24 mouse cellular contexts compared by ENCODE assay signal in genomic region chr7:34537122-34537521, GRCm38 (mm10).
DNase-seq lines count a peak whose midpoint lies in the region; ATAC-seq and TF ChIP-seq lines count a peak whose summit lies in the region.
"Had no signal": no experiment of that assay in that cellular context is flagged by ENCODE, and none has a peak within 500 bp of the region (broad histone marks: within the 10 kb centered on the region; RNA-seq: fewer than 3 reads in every experiment).

No protein-coding gene starts in this region.

- peak overlapping the region; percentile 77 for H3K27ac ChIP-seq in forebrain, embryonic 10.5 days
- H3K27ac ChIP-seq in forebrain, embryonic 12.5 days, result no peak overlapping the region
- no peak overlapping the region for H3K27ac ChIP-seq in CH12.LX (ENCODE audit: insufficient read depth, low read depth)
- H3K27ac ChIP-seq in ES-E14 (ENCODE audit: insufficient read depth, low read depth, low read length, poor library complexity, severe bottlenecking), result no peak overlapping the region

- no peaks in the 10 kb centered on the region for H3K27me3 ChIP-seq in forebrain, embryonic 10.5 days (ENCODE audit: poor library complexity, severe bottlenecking)
- H3K27me3 ChIP-seq in forebrain, embryonic 12.5 days, result no peaks in the 10 kb centered on the region
- no peaks in the 10 kb centered on the region for H3K27me3 ChIP-seq in CH12.LX (replicated peaks)
- H3K27me3 ChIP-seq: Patski had no signal

- ATAC-seq in forebrain, embryonic 12.5 days (ENCODE audit: low FRiP score), result no peak
- ATAC-seq: activated CD4-positive, CD25-positive, alpha-beta regulatory T cell, adult 4 months; CD4-positive, CD25-positive, alpha-beta regulatory T cell, adult 4 months; Patski had no signal

- 86% methylated on average over 9 of the region's 9 CpGs for WGBS in forebrain, embryonic 10.5 days
- 82% methylated on average over 9 of the region's 9 CpGs for WGBS in forebrain, embryonic 12.5 days

- no peaks in the 10 kb centered on the region for H3K79me2 ChIP-seq in CH12.LX (replicated peaks; ENCODE audit: control insufficient read depth, extremely low read depth, insufficient read depth, poor library complexity, severe bottlenecking)

- in situ Hi-C loops in CH12.LX (cut with MboI; ENCODE audit: low pct_ligation_motif_present, low pct_unique_long_range_greater_than_20kb, low sequenced_read_pairs) (no loop called here), ES-E14 (cut with MboI; ENCODE audit: low sequenced_read_pairs in 2 of 2, unreplicated experiment in 2 of 2) (no loop called here)

- TF ChIP-seq POLR2A in CH12.LX (IDR thresholded peaks at IDR 0.05; ENCODE audit: low read depth, low read length), result no peak

- no peak for TF ChIP-seq CTCF in CH12.LX (conservative IDR thresholded peaks at IDR 0.05 in 1 of 2, IDR thresholded peaks at IDR 0.05 in 1 of 2; ENCODE audit: low read depth in 2 of 2, low read length in 2 of 2)

- H3K4me1 ChIP-seq in forebrain, embryonic 10.5 days, result peaks cover 13% of the 10 kb centered on the region; the same call in 1 of the 2 replicates
- H3K4me1 ChIP-seq in forebrain, embryonic 12.5 days, result no peaks in the 10 kb centered on the region
- H3K4me1 ChIP-seq in CH12.LX (ENCODE audit: control insufficient read depth in 1 of 2, insufficient read depth in 2 of 2) (peaks cover 8 to 19% of the 10 kb centered on the region in 2 experiments), ES-E14 (ENCODE audit: control insufficient read depth in 2 of 2, insufficient read depth in 2 of 2, low read length in 2 of 2, poor library complexity in 1 of 2) (peaks cover 0 to 32% of the 10 kb centered on the region in 2 experiments; a peak in 3 of 4 replicates)

- no peak for DNase-seq in forebrain, embryonic 10.5 days (ENCODE audit: extremely low spot score, low spot score)
- DNase-seq in CH12.LX (ENCODE audit: extremely low read depth) (peak; percentile 69), ES-E14 (ENCODE audit: low read depth, low spot score) (no peak)
- peak; percentile 16 for DNase-seq in brain, adult 2 months (ENCODE audit: low read depth, low spot score)
- no peak for DNase-seq in ovary, postnatal 14 days (ENCODE audit: low spot score)
- no peak for DNase-seq in cerebellum, postnatal 36 days
- DNase-seq in heart, postnatal 4 days, result no peak
- DNase-seq: adrenal gland, adult 2 months; adrenal gland, adult 8-10 months; adrenal gland, postnatal 10 days; adrenal gland, postnatal 14 days; adrenal gland, postnatal 25 days; adrenal gland, postnatal 36 days; B cell, adult 2 months; cerebellum, adult 11 months; cerebellum, adult 11-12 months; cerebellum, adult 18-20 months; cerebellum, adult 2 months; cerebellum, adult 8-10 months had no signal

- peaks cover 16% of the 10 kb centered on the region; the same call in 1 of the 2 replicates for H3K9me3 ChIP-seq in forebrain, embryonic 10.5 days
- no peaks in the 10 kb centered on the region for H3K9me3 ChIP-seq in forebrain, embryonic 12.5 days
- H3K9me3 ChIP-seq in CH12.LX (replicated peaks; ENCODE audit: low read length) (peaks cover 12% of the 10 kb centered on the region), ES-E14 (ENCODE audit: control insufficient read depth, insufficient read depth, low read depth, low read length) (no peaks in the 10 kb centered on the region)

- TF ChIP-seq RAD21 in CH12.LX (IDR thresholded peaks at IDR 0.05; ENCODE audit: low read depth, low read length), result no peak

- dilution Hi-C loops in CH12.LX (cut with MboI; ENCODE audit: extremely low pct_ligation_motif_present, extremely low pct_unique_long_range_greater_than_20kb, low sequenced_read_pairs), result no loop called here

- no peak overlapping the region for H3K4me2 ChIP-seq in forebrain, embryonic 12.5 days
- H3K4me2 ChIP-seq in CH12.LX (ENCODE audit: insufficient read depth, low read depth, poor library complexity, severe bottlenecking), result no peak overlapping the region

- H3K36me3 ChIP-seq in forebrain, embryonic 10.5 days (replicated peaks), result no peaks in the 10 kb centered on the region
- H3K36me3 ChIP-seq in forebrain, embryonic 12.5 days (replicated peaks), result no peaks in the 10 kb centered on the region
- H3K36me3 ChIP-seq in CH12.LX (replicated peaks in 1 of 2; ENCODE audit: control insufficient read depth in 1 of 2, insufficient read depth in 1 of 2, low read length in 1 of 2), result no peaks in the 10 kb centered on the region
- no peaks in the 10 kb centered on the region for H3K36me3 ChIP-seq in ES-E14 (ENCODE audit: control insufficient read depth, insufficient read depth, low read length, poor library complexity, severe bottlenecking)
- H3K36me3 ChIP-seq: G1E had no signal

- peak; percentile 23; the same call in 1 of the 2 replicates for TF ChIP-seq EP300 in CH12.LX (IDR thresholded peaks at IDR 0.05; ENCODE audit: low read length)

- H3K9ac ChIP-seq in forebrain, embryonic 12.5 days, result no peak overlapping the region
- H3K9ac ChIP-seq in CH12.LX (ENCODE audit: insufficient read depth, low read depth), result no peak overlapping the region
- 0 out of 2 replicates have a peak overlapping the region, but pooled peaks have one; percentile 13 for H3K9ac ChIP-seq in ES-E14 (ENCODE audit: insufficient read depth, low read depth, low read length, poor library complexity, severe bottlenecking)

- H3K4me3 ChIP-seq in forebrain, embryonic 10.5 days, result no peak overlapping the region
- H3K4me3 ChIP-seq in forebrain, embryonic 12.5 days (replicated peaks), result no peak overlapping the region
- H3K4me3 ChIP-seq in CH12.LX (replicated peaks in 1 of 3; ENCODE audit: low read depth in 2 of 3, low read length in 2 of 3, poor library complexity in 1 of 3) (no peak overlapping the region), ES-E14 (ENCODE audit: insufficient read depth in 1 of 2, low read depth in 1 of 2, low read length in 2 of 2, poor library complexity in 1 of 2, severe bottlenecking in 1 of 2) (no peak overlapping the region)

TF ChIP-seq in CH12.LX, 34 proteins besides CTCF, POLR2A, EP300 and RAD21:
- TF ChIP-seq JUN (IDR thresholded peaks at IDR 0.05; ENCODE audit: insufficient read depth, low read depth, low read length), result no peak
- TF ChIP-seq CHD2 (IDR thresholded peaks at IDR 0.05; ENCODE audit: low read length), result no peak
- TF ChIP-seq HCFC1 (IDR thresholded peaks at IDR 0.05; ENCODE audit: low read depth, low read length), result no peak
- TF ChIP-seq MAFK (IDR thresholded peaks at IDR 0.05; ENCODE audit: insufficient replicate concordance, low read length), result peak; percentile 67; the same call in 1 of the 2 replicates

TF ChIP-seq in ES-E14, 5 proteins besides CTCF, POLR2A, EP300 and RAD21:
- TF ChIP-seq ZC3H11A (IDR thresholded peaks at IDR 0.05; ENCODE audit: borderline replicate concordance, low read depth, low read length), result no peak
- no peak for TF ChIP-seq HCFC1 (IDR thresholded peaks at IDR 0.05; ENCODE audit: borderline replicate concordance, insufficient read depth, low read length)
- TF ChIP-seq MAFK (IDR thresholded peaks at IDR 0.05; ENCODE audit: insufficient read depth, low read depth, low read length), result no peak
- TF ChIP-seq ZNF384 (IDR thresholded peaks at IDR 0.05; ENCODE audit: low read depth, low read length), result no peak
- TF ChIP-seq CHD2 (IDR thresholded peaks at IDR 0.05; ENCODE audit: low read depth, low read length), result no peak

Comparison
In these comparisons a context has a peak if more than half of its experiments do, and no peak if none do; other contexts are left out.
1. DNase-seq: peak in CH12.LX (single experiment) and brain, adult 2 months (single experiment); none in forebrain, embryonic 10.5 days (single experiment), ES-E14 (single experiment), ovary, postnatal 14 days (single experiment), cerebellum, postnatal 36 days (0 of 2) and heart, postnatal 4 days (single experiment).